Comparison of ENCODE assay signal across 9 mouse cellular contexts in the genomic region with DNA sequence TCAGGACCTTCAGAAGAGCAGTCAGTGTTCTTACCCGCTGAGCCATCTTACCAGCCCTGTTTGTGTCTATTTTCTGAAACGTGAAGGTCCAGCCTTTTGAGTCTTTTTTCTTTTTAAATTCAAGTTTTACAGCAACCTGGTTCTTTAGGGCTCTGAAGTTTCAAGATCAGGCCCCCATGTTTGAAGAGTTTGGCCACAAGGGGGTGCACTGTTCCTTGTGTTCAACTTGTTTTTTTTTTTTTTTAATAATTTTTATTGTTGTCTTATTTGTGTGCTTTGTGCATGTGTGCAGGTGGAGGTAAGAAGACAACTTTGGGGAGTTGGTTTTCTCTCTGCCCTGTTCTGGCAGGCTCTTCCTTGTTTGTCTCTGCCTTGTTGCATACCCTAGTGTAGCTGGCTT. TPM values are rescaled to one million over a fixed set of nuclear protein-coding genes. Genes with fewer than 3 reads are reported as not detected.
A peak's percentile ranks its signal among the peaks of the same experiment; 100 is the strongest.
DNase-seq lines count a peak whose midpoint lies in the region; ATAC-seq and TF ChIP-seq lines count a peak whose summit lies in the region.
"Had no signal": no experiment of that assay in that cellular context is flagged by ENCODE, and none has a peak within 500 bp of the region (broad histone marks: within the 10 kb centered on the region; RNA-seq: fewer than 3 reads in every experiment).

No protein-coding gene starts in this region.

- H3K27me3 ChIP-seq in forebrain, embryonic 14.5 days (replicated peaks; ENCODE audit: control insufficient read depth, insufficient read depth, low read length): no peaks in the 10 kb centered on the region
- H3K27me3 ChIP-seq in forebrain, embryonic 16.5 days (replicated peaks; ENCODE audit: control insufficient read depth, insufficient read depth, low read length): no peaks in the 10 kb centered on the region
- H3K27me3 ChIP-seq in limb, embryonic 11.5 days (ENCODE audit: control insufficient read depth, insufficient read depth, low read length): no peaks in the 10 kb centered on the region
- H3K27me3 ChIP-seq in limb, embryonic 10.5 days (ENCODE audit: low read depth, poor library complexity, severe bottlenecking): no peaks in the 10 kb centered on the region
- no peaks in the 10 kb centered on the region for H3K27me3 ChIP-seq in stomach, postnatal 0 days (ENCODE audit: control insufficient read depth, insufficient read depth, low read length)
- H3K27me3 ChIP-seq: liver, embryonic 13.5 days had no signal

- H3K27ac ChIP-seq in forebrain, embryonic 14.5 days (ENCODE audit: low read depth, low read length): no peak overlapping the region
- H3K27ac ChIP-seq in forebrain, embryonic 16.5 days (ENCODE audit: low read length): no peak overlapping the region
- H3K27ac ChIP-seq in limb, embryonic 11.5 days (replicated peaks; ENCODE audit: low read depth, low read length): no peak overlapping the region
- no peak overlapping the region for H3K27ac ChIP-seq in limb, embryonic 10.5 days
- no peak overlapping the region for H3K27ac ChIP-seq in stomach, postnatal 0 days (replicated peaks)
- H3K27ac ChIP-seq: liver, embryonic 13.5 days had no signal

- no peaks in the 10 kb centered on the region for H3K9me3 ChIP-seq in forebrain, embryonic 14.5 days (replicated peaks; ENCODE audit: control insufficient read depth, low read length)
- H3K9me3 ChIP-seq in forebrain, embryonic 16.5 days (ENCODE audit: control insufficient read depth, low read length): no peaks in the 10 kb centered on the region
- H3K9me3 ChIP-seq in limb, embryonic 11.5 days (ENCODE audit: control insufficient read depth, low read length): no peaks in the 10 kb centered on the region
- H3K9me3 ChIP-seq in limb, embryonic 10.5 days (replicated peaks): no peaks in the 10 kb centered on the region
- H3K9me3 ChIP-seq in stomach, postnatal 0 days (ENCODE audit: control insufficient read depth, low read length): no peaks in the 10 kb centered on the region
- H3K9me3 ChIP-seq: liver, embryonic 13.5 days had no signal

- TF ChIP-seq EP300 in stomach, postnatal 0 days (optimal IDR thresholded peaks at IDR 0.05): no peak

- TF ChIP-seq CTCF in stomach, postnatal 0 days (IDR thresholded peaks at IDR 0.05; ENCODE audit: low read depth): peak; percentile 68

- no peak for ATAC-seq in forebrain, embryonic 14.5 days
- ATAC-seq in forebrain, embryonic 16.5 days: no peak
- ATAC-seq in limb, embryonic 11.5 days (ENCODE audit: insufficient number of reproducible peaks, low FRiP score, low TSS enrichment, low read depth): no peak
- ATAC-seq in stomach, postnatal 0 days (ENCODE audit: low FRiP score, low TSS enrichment): no peak

- no peak overlapping the region for H3K4me3 ChIP-seq in forebrain, embryonic 14.5 days (ENCODE audit: low read depth, low read length)
- H3K4me3 ChIP-seq in forebrain, embryonic 16.5 days (replicated peaks; ENCODE audit: low read length): no peak overlapping the region
- H3K4me3 ChIP-seq in limb, embryonic 11.5 days (ENCODE audit: low read depth, low read length): no peak overlapping the region
- H3K4me3 ChIP-seq in limb, embryonic 10.5 days: no peak overlapping the region
- H3K4me3 ChIP-seq in stomach, postnatal 0 days (ENCODE audit: low read depth, low read length): no peak overlapping the region
- H3K4me3 ChIP-seq: liver, embryonic 13.5 days had no signal

- H3K36me3 ChIP-seq in forebrain, embryonic 14.5 days (ENCODE audit: control insufficient read depth, insufficient read depth, low read length): no peaks in the 10 kb centered on the region
- no peaks in the 10 kb centered on the region for H3K36me3 ChIP-seq in forebrain, embryonic 16.5 days (ENCODE audit: control insufficient read depth, insufficient read depth)
- no peaks in the 10 kb centered on the region for H3K36me3 ChIP-seq in limb, embryonic 11.5 days (ENCODE audit: control insufficient read depth, insufficient read depth, low read length)
- no peaks in the 10 kb centered on the region for H3K36me3 ChIP-seq in limb, embryonic 10.5 days
- no peaks in the 10 kb centered on the region for H3K36me3 ChIP-seq in stomach, postnatal 0 days (ENCODE audit: control insufficient read depth, insufficient read depth, low read length)
- H3K36me3 ChIP-seq: liver, embryonic 13.5 days had no signal

- peak; percentile 58 for DNase-seq in forebrain, embryonic 14.5 days (ENCODE audit: low spot score)
- DNase-seq in limb, embryonic 11.5 days (ENCODE audit: low spot score): peak; percentile 58
- DNase-seq in limb, embryonic 10.5 days (ENCODE audit: low spot score): no peak
- peak; percentile 33 for DNase-seq in ES-CJ7 (ENCODE audit: low read depth, low spot score)
- peak; percentile 22 for DNase-seq in embryo, embryonic 9.5 days (ENCODE audit: extremely low spot score)
- DNase-seq in stomach, postnatal 0 days (ENCODE audit: low spot score): peak; percentile 51
- no peak for DNase-seq in layer of hippocampus, adult 9-10 months (ENCODE audit: low spot score)
- DNase-seq: liver, embryonic 13.5 days had no signal

- 30% methylated on average over 2 of the region's 2 CpGs for WGBS in forebrain, embryonic 14.5 days
- 30% methylated on average over 2 of the region's 2 CpGs for WGBS in forebrain, embryonic 16.5 days
- 18% methylated on average over 2 of the region's 2 CpGs for WGBS in limb, embryonic 11.5 days
- WGBS in limb, embryonic 10.5 days: 31% methylated on average over 2 of the region's 2 CpGs
- 24% methylated on average over 2 of the region's 2 CpGs for WGBS in stomach, postnatal 0 days

- H3K4me1 ChIP-seq in forebrain, embryonic 14.5 days (ENCODE audit: control insufficient read depth, insufficient read depth, low read length): no peaks in the 10 kb centered on the region
- peaks cover 4% of the 10 kb centered on the region for H3K4me1 ChIP-seq in forebrain, embryonic 16.5 days (replicated peaks; ENCODE audit: control insufficient read depth, insufficient read depth, low read length)
- no peaks in the 10 kb centered on the region for H3K4me1 ChIP-seq in limb, embryonic 11.5 days (ENCODE audit: control insufficient read depth, insufficient read depth, low read length)
- H3K4me1 ChIP-seq in limb, embryonic 10.5 days: peaks cover 9% of the 10 kb centered on the region; the same call in 1 of the 2 replicates
- H3K4me1 ChIP-seq in stomach, postnatal 0 days (replicated peaks; ENCODE audit: control insufficient read depth, insufficient read depth): no peaks in the 10 kb centered on the region

- H3K9ac ChIP-seq in forebrain, embryonic 14.5 days (ENCODE audit: low read length): no peak overlapping the region
- no peak overlapping the region for H3K9ac ChIP-seq in forebrain, embryonic 16.5 days (replicated peaks; ENCODE audit: low read depth, low read length)
- H3K9ac ChIP-seq in limb, embryonic 11.5 days (ENCODE audit: low read length): no peak overlapping the region
- no peak overlapping the region for H3K9ac ChIP-seq in stomach, postnatal 0 days (ENCODE audit: low read length)
- H3K9ac ChIP-seq: liver, embryonic 13.5 days had no signal

- H3K4me2 ChIP-seq in forebrain, embryonic 14.5 days (ENCODE audit: low read length): no peak overlapping the region
- H3K4me2 ChIP-seq in forebrain, embryonic 16.5 days (ENCODE audit: low read length): no peak overlapping the region
- H3K4me2 ChIP-seq in limb, embryonic 11.5 days (ENCODE audit: low read depth, severe bottlenecking): no peak overlapping the region
- H3K4me2 ChIP-seq in stomach, postnatal 0 days (replicated peaks; ENCODE audit: low read depth): no peak overlapping the region
- H3K4me2 ChIP-seq: liver, embryonic 13.5 days had no signal

RNA-seq across cellular contexts. Expression of a gene that starts 4.5 kb away (rescaled TPM):
- 15.8 and 18.1 TPM in 2 replicates for polyA plus RNA-seq in forebrain, embryonic 14.5 days (2014; fragmentation: Nextera tagmentation; extraction: Ambion mirVana)
- 16.5 and 17.3 TPM in 2 replicates for polyA plus RNA-seq in forebrain, embryonic 16.5 days (2015; fragmentation: Nextera tagmentation; extraction: Ambion mirVana)
- 23.4 and 27.7 TPM in 2 replicates for polyA plus RNA-seq in limb, embryonic 11.5 days (2014; fragmentation: Nextera tagmentation; extraction: Ambion mirVana)
- 17.5 and 18.5 TPM in 2 replicates for polyA plus RNA-seq in limb, embryonic 10.5 days (2016; fragmentation: Nextera tagmentation; extraction: Ambion mirVana)
- polyA plus RNA-seq in stomach, postnatal 0 days (2015; fragmentation: Nextera tagmentation; extraction: Ambion mirVana): 13.9 and 16.4 TPM in 2 replicates

RNA-seq across cellular contexts. Expression of a gene that starts 31.1 kb away (rescaled TPM):
- 1.4 and 2.3 TPM in 2 replicates for polyA plus RNA-seq in forebrain, embryonic 14.5 days (2014; fragmentation: Nextera tagmentation; extraction: Ambion mirVana)
- polyA plus RNA-seq in forebrain, embryonic 16.5 days (2015; fragmentation: Nextera tagmentation; extraction: Ambion mirVana): 1.4 and 1.9 TPM in 2 replicates
- 2.2 and 2.6 TPM in 2 replicates for polyA plus RNA-seq in limb, embryonic 11.5 days (2014; fragmentation: Nextera tagmentation; extraction: Ambion mirVana)
- polyA plus RNA-seq in limb, embryonic 10.5 days (2016; fragmentation: Nextera tagmentation; extraction: Ambion mirVana): 0.73 and 1.3 TPM in 2 replicates
- polyA plus RNA-seq in stomach, postnatal 0 days (2015; fragmentation: Nextera tagmentation; extraction: Ambion mirVana): 0.07 and 0.24 TPM in 2 replicates

Comparison
In these comparisons a context has a peak if more than half of its experiments do, and no peak if none do; other contexts are left out.
1. DNase-seq: peak in forebrain, embryonic 14.5 days (single experiment), limb, embryonic 11.5 days (single experiment), ES-CJ7 (single experiment), embryo, embryonic 9.5 days (single experiment) and stomach, postnatal 0 days (single experiment); none in limb, embryonic 10.5 days (single experiment) and layer of hippocampus, adult 9-10 months (single experiment).